Mouse (Mus musculus) G1E (cell line): Measurements from ENCODE around the gene Tex35. TPM values are rescaled to one million over a fixed set of nuclear protein-coding genes. Genes with fewer than 3 reads are reported as not detected.

Experiments
- ATAC-seq: 2 replicates; pipeline ENCODE4 v1.8.0; 2016; ENCODE audit warnings: mild to moderate bottlenecking; ENCODE audit not compliant: insufficient number of reproducible peaks, poor library complexity, low FRiP score, severe bottlenecking; ENCODE audit errors: extremely low read depth
- DNase-seq: peaks from one replicate; pipeline ENCODE4 v3.0.0; 2012; ENCODE audit warnings: low spot score
- H3K27me3 ChIP-seq: 2 replicates; pipeline ENCODE4 v1.6.1; 2012; ENCODE audit warnings: mild to moderate bottlenecking, low read length, inconsistent platforms; ENCODE audit not compliant: insufficient read depth
- H3K36me3 ChIP-seq: replicated peaks from 2 replicates; pipeline ENCODE3; 2012; ENCODE audit warnings: mild to moderate bottlenecking, inconsistent platforms
- H3K4me1 ChIP-seq: 2 replicates; pipeline ENCODE4 v1.6.1; 2012; ENCODE audit warnings: low read depth, low read length, inconsistent platforms, mixed read lengths; ENCODE audit not compliant: insufficient read depth
- H3K4me3 ChIP-seq: 2 replicates; pipeline ENCODE4 v1.5.1; 2012; ENCODE audit warnings: low read depth, mild to moderate bottlenecking, inconsistent platforms, low read length, moderate library complexity, mixed read lengths
- H3K9me3 ChIP-seq: replicated peaks from 2 replicates; pipeline ENCODE4 v1.6.1; 2012; ENCODE audit warnings: inconsistent platforms
- CTCF ChIP-seq: IDR thresholded peaks from 2 replicates; pipeline ENCODE4 v1.5.1; 2012; ENCODE audit warnings: low read depth, low read length, inconsistent platforms, mixed read lengths
- GATA1 ChIP-seq: IDR thresholded peaks from 2 replicates; pipeline ENCODE4 v1.6.1; 2012; ENCODE audit warnings: borderline replicate concordance, low read length, inconsistent platforms, mixed read lengths
- GATA2 ChIP-seq: IDR thresholded peaks from 2 replicates; pipeline ENCODE4 v1.6.1; 2012; ENCODE audit warnings: low read depth, low read length, inconsistent platforms, borderline replicate concordance
- POLR2AphosphoS5 ChIP-seq: IDR thresholded peaks from 2 replicates; pipeline ENCODE4 v1.6.1; 2012; ENCODE audit warnings: low read depth, low read length, inconsistent platforms; ENCODE audit not compliant: insufficient replicate concordance
- TAL1 ChIP-seq: conservative IDR thresholded peaks from 2 replicates; pipeline ENCODE4 v1.6.1; 2012; ENCODE audit warnings: low read depth, low read length, inconsistent platforms, mixed read lengths
- polyA plus RNA-seq: library from polyadenylated mRNA; stranded (reverse); fragments of >175 nt; gene quantifications from 2 replicates; pipeline ENCODE4 v1.2.3, GENCODE M21; 2012
- total RNA-seq, 2 experiments: library from RNA; stranded (forward) in 1 of 2; stranded (reverse) in 1 of 2; fragments of 200-1000 nt in 1 of 2; fragments of >200 nt in 1 of 2; fragmentation: Nextera tagmentation in 1 of 2; gene quantifications; 2 replicates each; pipeline ENCODE4 v1.2.3; 2014 to 2017

The Tex35 gene
- total and polyA plus RNA-seq, 3 experiments, result not detected

- H3K4me3 ChIP-seq, result no peak overlapping the region
- ATAC-seq (no peak), DNase-seq (no peak)
- no peak for TF ChIP-seq GATA2
- H3K27me3 ChIP-seq, result peaks cover 58% of the 10 kb centered on the region
- H3K36me3 ChIP-seq, result no peaks in the 10 kb centered on the region
- H3K9me3 ChIP-seq, result no peaks in the 10 kb centered on the region
- no peaks in the 10 kb centered on the region; the same call in 1 of the 2 replicates for H3K4me1 ChIP-seq
These were observed 40.2 kb downstream of the Tex35 start for GRCm38 (mm10) chr1:157068316-157068715.

- H3K9me3 ChIP-seq, result no peaks in the 10 kb centered on the region
- H3K4me3 ChIP-seq, result no peak overlapping the region
- DNase-seq, result no peak
- no peak for TF ChIP-seq TAL1
- no peak for TF ChIP-seq POLR2AphosphoS5
- TF ChIP-seq CTCF, result no peak
- no peak for TF ChIP-seq GATA2
- no peak for TF ChIP-seq GATA1
- peaks cover 6% of the 10 kb centered on the region; the same call in 1 of the 2 replicates for H3K4me1 ChIP-seq
- no peaks in the 10 kb centered on the region for H3K36me3 ChIP-seq
- H3K27me3 ChIP-seq, result peaks cover 44% of the 10 kb centered on the region
- no peak for ATAC-seq
These were observed 42.4 kb downstream of the Tex35 start for GRCm38 (mm10) chr1:157065819-157066730.

DNA sequence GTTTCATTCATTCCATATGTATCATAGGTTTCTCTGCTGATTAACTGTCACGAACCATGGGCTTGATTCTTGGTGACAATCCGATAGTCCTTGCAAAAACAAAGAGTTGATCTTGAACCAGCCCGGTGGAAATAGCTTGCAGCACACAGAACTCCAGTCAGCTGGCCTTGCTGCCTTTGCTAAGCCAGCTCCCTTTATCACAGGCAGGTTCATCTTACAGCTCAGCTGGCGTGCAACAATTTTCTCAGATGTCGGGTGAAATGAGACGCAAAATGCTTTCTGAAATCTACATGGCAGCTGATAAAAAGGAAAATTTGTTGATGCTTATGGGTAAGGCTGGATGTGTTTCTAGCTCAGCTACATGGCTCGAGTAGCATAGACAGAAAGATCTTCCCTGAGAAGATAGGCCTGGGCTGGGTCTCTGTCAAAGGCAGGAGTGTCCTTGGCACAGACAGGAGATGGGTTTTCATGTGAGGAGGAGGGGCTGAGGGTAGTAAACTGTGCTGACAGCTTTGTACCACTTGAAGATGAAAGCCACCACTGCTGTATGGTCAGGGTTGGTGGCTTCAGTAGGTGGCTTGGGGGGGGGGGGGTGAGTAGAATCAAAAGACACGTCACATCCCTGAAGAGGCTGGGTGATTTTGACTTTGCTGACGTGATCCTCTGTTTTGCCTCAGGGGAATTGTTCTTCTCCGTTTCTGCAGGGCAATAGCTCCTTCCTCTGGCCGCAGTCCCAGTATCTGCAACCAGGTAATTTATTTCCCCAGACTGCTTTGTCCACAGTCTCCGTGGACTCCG, 45.0 kb downstream of the Tex35 start:
- Histone ChIP-seq H3K4me3 (no peak overlapping the region), H3K9me3 (no peaks in the 10 kb centered on the region), H3K4me1 (peaks cover 9% of the 10 kb centered on the region; the same call in 1 of the 2 replicates), H3K27me3 (peaks cover 32% of the 10 kb centered on the region), H3K36me3 (no peaks in the 10 kb centered on the region)
- DNase-seq (no peak), ATAC-seq (no peak)
- TF ChIP-seq GATA1 (no peak), CTCF (no peak), GATA2 (no peak), POLR2AphosphoS5 (no peak), TAL1 (no peak)

DNA sequence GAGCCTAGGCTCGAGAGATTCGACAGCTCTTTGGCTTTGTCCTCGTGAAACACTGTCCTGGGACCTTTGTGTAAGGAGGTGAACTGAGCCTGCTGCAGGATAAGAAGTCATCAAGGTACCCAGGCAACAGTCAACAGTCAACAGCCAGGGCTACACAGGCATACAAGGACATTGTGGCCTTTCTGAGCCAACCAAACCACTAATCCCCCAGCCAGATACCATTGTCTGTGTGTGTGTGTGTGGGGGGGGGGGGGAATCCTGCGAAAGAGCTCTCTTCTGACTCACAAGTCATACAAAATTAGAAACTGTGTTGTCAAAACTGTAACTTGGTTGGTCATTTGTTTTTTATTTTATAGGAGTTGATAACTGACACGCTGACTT, 46.0 kb downstream of the Tex35 start:
- ATAC-seq, result no peak
- Histone ChIP-seq H3K36me3 (no peaks in the 10 kb centered on the region), H3K27me3 (peaks cover 24% of the 10 kb centered on the region), H3K4me1 (peaks cover 10% of the 10 kb centered on the region; the same call in 1 of the 2 replicates), H3K9me3 (no peaks in the 10 kb centered on the region), H3K4me3 (no peak overlapping the region)
- TF ChIP-seq CTCF (no peak), GATA2 (no peak), TAL1 (no peak), POLR2AphosphoS5 (no peak), GATA1 (no peak)
- no peak for DNase-seq

GRCm38 (mm10) chr1:157061800-157062444, 46.6 kb downstream of the Tex35 start:
- DNase-seq, result no peak
- no peak for ATAC-seq
- TF ChIP-seq GATA1 (no peak), TAL1 (no peak), GATA2 (no peak), CTCF (no peak), POLR2AphosphoS5 (no peak)

DNA sequence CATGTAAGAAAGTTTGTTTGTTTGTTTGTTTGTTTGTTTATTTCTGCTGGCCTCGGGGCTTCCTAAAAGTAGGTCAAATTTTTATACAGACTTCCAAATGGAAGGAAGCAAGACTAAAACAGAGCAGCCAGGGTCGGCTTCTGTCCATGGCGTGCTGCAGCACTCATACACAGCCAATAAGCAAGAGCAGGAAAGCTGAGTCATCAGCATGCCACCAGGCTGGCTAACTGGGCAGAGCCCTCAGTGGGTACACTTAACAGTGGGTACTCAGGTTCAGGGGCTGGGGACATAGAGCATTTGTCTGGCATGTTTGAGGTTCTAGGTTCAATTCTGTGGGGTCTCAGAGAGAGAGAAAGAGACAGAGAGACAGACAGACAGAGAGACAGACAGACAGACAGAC, 47.3 kb downstream of the Tex35 start:
- H3K4me3 ChIP-seq, result no peak overlapping the region
- H3K36me3 ChIP-seq, result no peaks in the 10 kb centered on the region
- TF ChIP-seq TAL1, result no peak
- no peak for TF ChIP-seq GATA1
- TF ChIP-seq POLR2AphosphoS5, result no peak
- no peak for TF ChIP-seq GATA2
- H3K9me3 ChIP-seq, result no peaks in the 10 kb centered on the region
- DNase-seq, result no peak
- ATAC-seq, result no peak
- peaks cover 18% of the 10 kb centered on the region for H3K4me1 ChIP-seq
- peaks cover 14% of the 10 kb centered on the region for H3K27me3 ChIP-seq

More at GRCm38 (mm10) chr1:157061800-157062444, 46.6 kb downstream of the Tex35 start:
- H3K4me3 ChIP-seq, result no peak overlapping the region
- H3K4me1 ChIP-seq, result peaks cover 11% of the 10 kb centered on the region
- H3K27me3 ChIP-seq, result peaks cover 21% of the 10 kb centered on the region
- no peaks in the 10 kb centered on the region for H3K36me3 ChIP-seq
- no peaks in the 10 kb centered on the region for H3K9me3 ChIP-seq
